Mouse (Mus musculus) layer of hippocampus, adult 11-12 months (tissue): ENCODE measurements around the gene Jph2.

Experiments
- DNase-seq: peaks from one replicate; pipeline ENCODE4 v3.0.0; 2022; ENCODE audit warnings: low spot score

Jph2 gene

GRCm38 (mm10) chr2:163397905-163398304 lies at the start of gene Jph2:
Jph2 (minus strand) TSS chr2:163397993.
- DNase-seq = no peak

- DNase-seq = no peak
Observed at GRCm38 (mm10) chr2:163447375-163447774, 49.6 kb upstream of the Jph2 start.

- no peak for DNase-seq
Observed at GRCm38 (mm10) chr2:163444017-163444416, 46.2 kb upstream of the Jph2 start.

- no peak for DNase-seq
Observed at GRCm38 (mm10) chr2:163443543-163443942, 45.8 kb upstream of the Jph2 start.

GRCm38 (mm10) chr2:163439488-163439887 lies 41.7 kb upstream of the Jph2 start:
- DNase-seq = no peak

GRCm38 (mm10) chr2:163438619-163439451 lies 41.0 kb upstream of the Jph2 start:
- DNase-seq = no peak

- DNase-seq = peak; percentile 76
Observed at GRCm38 (mm10) chr2:163438246-163438618, 40.4 kb upstream of the Jph2 start, which contains the start of gene Gdap1l1. Gdap1l1 (plus strand) TSS chr2:163438476.

- no peak for DNase-seq
Observed at GRCm38 (mm10) chr2:163437800-163438199, 40.0 kb upstream of the Jph2 start.

- DNase-seq = no peak
Observed at GRCm38 (mm10) chr2:163433971-163434370, 36.2 kb upstream of the Jph2 start.

- DNase-seq = no peak
Observed at GRCm38 (mm10) chr2:163431289-163431688, 33.5 kb upstream of the Jph2 start.

- no peak for DNase-seq
Observed at GRCm38 (mm10) chr2:163428346-163429011, 30.7 kb upstream of the Jph2 start.

GRCm38 (mm10) chr2:163424597-163424996 lies 26.8 kb upstream of the Jph2 start, which contains the start of gene Oser1:
Oser1 (minus strand) TSS chr2:163424697.
- no peak for DNase-seq

- no peak for DNase-seq
Observed at GRCm38 (mm10) chr2:163422895-163423660, 25.3 kb upstream of the Jph2 start.

GRCm38 (mm10) chr2:163420366-163420886 lies 22.6 kb upstream of the Jph2 start:
- DNase-seq = no peak

- peak; percentile 99 for DNase-seq
Observed at GRCm38 (mm10) chr2:163419346-163420045, 21.7 kb upstream of the Jph2 start.

- DNase-seq = peak; percentile 30
Observed at GRCm38 (mm10) chr2:163418841-163419345, 21.1 kb upstream of the Jph2 start.

- no peak for DNase-seq
Observed at GRCm38 (mm10) chr2:163417830-163418229, 20.0 kb upstream of the Jph2 start.

GRCm38 (mm10) chr2:163417026-163417425 lies 19.2 kb upstream of the Jph2 start:
- DNase-seq = no peak

- DNase-seq = no peak
Observed at GRCm38 (mm10) chr2:163412846-163413590, 15.2 kb upstream of the Jph2 start.

- DNase-seq = no peak
Observed at GRCm38 (mm10) chr2:163412419-163412818, 14.6 kb upstream of the Jph2 start.

- no peak for DNase-seq
Observed at GRCm38 (mm10) chr2:163411840-163412239, 14.0 kb upstream of the Jph2 start.
